Mouse (Mus musculus): ENCODE data around the gene S100a11.
"Not testable (repeated sequence)": the region's sequence is repeated elsewhere in the genome, so short reads cannot be mapped to it uniquely, and the experiment has no call there.

The S100a11 gene

GRCm38 (mm10) chr3:93520330-93521193, at the start of gene S100a11:
TSS of gene S100a11 (plus strand) at chr3:93520488.
- DNase-seq (ENCODE audit: low read depth, low spot score), result no peak

GRCm38 (mm10) chr3:93480053-93480452, 40.2 kb upstream of the S100a11 start:
- DNase-seq (ENCODE audit: low read depth, low spot score), result no peak

- DNase-seq (ENCODE audit: low read depth, low spot score), result no peak
Observed at GRCm38 (mm10) chr3:93481982-93482616, 38.2 kb upstream of the S100a11 start.

GRCm38 (mm10) chr3:93485611-93486010, 34.7 kb upstream of the S100a11 start:
- DNase-seq (ENCODE audit: low read depth, low spot score), result no peak

- no peak for DNase-seq (ENCODE audit: low read depth, low spot score)
Observed at GRCm38 (mm10) chr3:93488541-93488940, 31.7 kb upstream of the S100a11 start.

GRCm38 (mm10) chr3:93492176-93492575, 28.1 kb upstream of the S100a11 start:
- no peak for DNase-seq (ENCODE audit: low read depth, low spot score)

GRCm38 (mm10) chr3:93493992-93494391, 26.3 kb upstream of the S100a11 start:
- peak; percentile 13 for DNase-seq (ENCODE audit: low read depth, low spot score)

GRCm38 (mm10) chr3:93494774-93495173, 25.5 kb upstream of the S100a11 start:
- not testable (repeated sequence) for DNase-seq (ENCODE audit: low read depth, low spot score)

GRCm38 (mm10) chr3:93497131-93497530, 23.2 kb upstream of the S100a11 start:
- no peak for DNase-seq (ENCODE audit: low read depth, low spot score)

- DNase-seq (ENCODE audit: low read depth, low spot score), result no peak
Observed at GRCm38 (mm10) chr3:93499129-93499528, 21.2 kb upstream of the S100a11 start.

- no peak for DNase-seq (ENCODE audit: low read depth, low spot score)
Observed at GRCm38 (mm10) chr3:93504536-93505189, 15.6 kb upstream of the S100a11 start.

GRCm38 (mm10) chr3:93505960-93506863, 14.1 kb upstream of the S100a11 start:
- no peak for DNase-seq (ENCODE audit: low read depth, low spot score)

- DNase-seq (ENCODE audit: low read depth, low spot score), result no peak
Observed at GRCm38 (mm10) chr3:93506881-93507325, 13.4 kb upstream of the S100a11 start.

- no peak for DNase-seq (ENCODE audit: low read depth, low spot score)
Observed at GRCm38 (mm10) chr3:93509301-93509700, 11.0 kb upstream of the S100a11 start.

GRCm38 (mm10) chr3:93511036-93511435, 9.3 kb upstream of the S100a11 start:
- DNase-seq (ENCODE audit: low read depth, low spot score), result no peak

- DNase-seq (ENCODE audit: low read depth, low spot score), result no peak
Observed at GRCm38 (mm10) chr3:93511801-93512200, 8.5 kb upstream of the S100a11 start.

- DNase-seq (ENCODE audit: low read depth, low spot score), result no peak
Observed at GRCm38 (mm10) chr3:93512386-93513101, 7.7 kb upstream of the S100a11 start.

GRCm38 (mm10) chr3:93514628-93515027, 5.7 kb upstream of the S100a11 start:
- no peak for DNase-seq (ENCODE audit: low read depth, low spot score)

GRCm38 (mm10) chr3:93517343-93517742, 2.9 kb upstream of the S100a11 start:
- no peak for DNase-seq (ENCODE audit: low read depth, low spot score)

GRCm38 (mm10) chr3:93519856-93520329, 395 bp upstream of the S100a11 start:
- no peak for DNase-seq (ENCODE audit: low read depth, low spot score)

All from c-Kit-negative CD71-positive TER-119-positive erythroid progenitor cells, embryonic 14.5 days (primary cell).